Mouse (Mus musculus): ENCODE data around the gene Uimc1. TPM values are rescaled to one million over a fixed set of nuclear protein-coding genes. Genes with fewer than 3 reads are reported as not detected.

Uimc1 gene
- polyA plus RNA-seq, 1 experiment from 2014 or later: 35.1 TPM

DNA sequence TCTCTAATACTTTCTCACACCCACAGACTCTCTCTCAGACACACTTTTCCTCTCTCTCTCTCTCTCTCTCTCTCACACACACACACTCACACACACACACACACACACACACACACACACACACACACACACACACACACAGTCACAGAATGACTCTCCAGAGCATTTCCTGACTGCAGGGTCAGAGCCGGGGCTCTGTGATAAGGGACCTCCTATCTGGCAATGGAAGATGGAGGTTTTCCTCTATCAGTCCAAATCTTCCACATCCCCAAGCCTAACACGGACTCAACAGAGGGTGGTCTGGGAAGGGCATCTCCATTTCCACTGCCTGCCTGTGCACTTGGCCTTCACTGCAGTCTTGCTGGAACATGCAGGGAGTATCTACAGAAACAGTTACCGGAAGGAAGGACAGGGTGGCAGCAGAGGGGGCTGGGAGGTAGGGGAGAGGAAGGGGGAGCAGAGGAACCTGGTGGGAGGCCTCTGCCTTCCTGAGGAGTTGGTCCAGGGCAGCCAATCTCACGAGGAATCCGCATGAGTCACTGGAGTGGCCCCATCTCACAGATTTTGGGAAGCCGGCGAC is 111.8 kb downstream of the Uimc1 start:
- no peaks in the 10 kb centered on the region for H3K9me3 ChIP-seq (replicated peaks; ENCODE audit: control insufficient read depth, low read length)
- no peaks in the 10 kb centered on the region; the same call in 1 of the 2 replicates for H3K4me1 ChIP-seq (ENCODE audit: control insufficient read depth, insufficient read depth, low read length)
- H3K27ac ChIP-seq (replicated peaks; ENCODE audit: low read depth, low read length): no peak overlapping the region
- no peak overlapping the region for H3K4me3 ChIP-seq (ENCODE audit: low read depth, low read length)
- WGBS: 48% methylated on average over 7 of the region's 7 CpGs
- ATAC-seq (replicated peaks; ENCODE audit: insufficient number of reproducible peaks, low FRiP score, low TSS enrichment, low read depth): no peak
- H3K36me3 ChIP-seq (replicated peaks; ENCODE audit: control insufficient read depth, insufficient read depth, low read depth, low read length): no peaks in the 10 kb centered on the region
- H3K4me2 ChIP-seq (ENCODE audit: low read depth, low read length): no peak overlapping the region
- no peaks in the 10 kb centered on the region for H3K27me3 ChIP-seq (ENCODE audit: control insufficient read depth, insufficient read depth, low read length)
- no peak overlapping the region for H3K9ac ChIP-seq (replicated peaks; ENCODE audit: low read length)
- DNase-seq (ENCODE audit: low spot score): no peak

DNA sequence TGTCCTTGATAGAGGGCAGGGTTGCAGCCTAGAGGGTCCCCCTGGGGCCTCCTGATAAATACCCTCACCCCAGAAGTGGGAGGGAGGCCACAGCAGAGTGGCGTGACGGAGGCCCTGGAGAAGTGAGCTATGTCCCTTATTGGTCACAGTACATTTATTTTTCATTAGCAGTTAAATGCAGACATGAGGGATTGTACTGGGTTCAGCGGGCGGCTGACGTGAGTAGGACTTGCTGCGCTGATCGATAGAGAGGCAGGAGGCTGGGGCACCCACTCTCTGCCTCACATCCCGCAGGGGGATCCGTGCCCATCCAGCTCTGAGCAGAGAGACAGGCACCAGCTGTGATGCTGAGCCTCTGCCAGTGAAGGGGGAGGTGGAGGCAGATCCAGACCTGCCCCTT is 112.7 kb downstream of the Uimc1 start:
- Histone ChIP-seq H3K4me2 (ENCODE audit: low read depth, low read length) (no peak overlapping the region), H3K27ac (replicated peaks; ENCODE audit: low read depth, low read length) (no peak overlapping the region), H3K27me3 (ENCODE audit: control insufficient read depth, insufficient read depth, low read length) (no peaks in the 10 kb centered on the region), H3K4me1 (ENCODE audit: control insufficient read depth, insufficient read depth, low read length) (no peaks in the 10 kb centered on the region; the same call in 1 of the 2 replicates), H3K4me3 (ENCODE audit: low read depth, low read length) (no peak overlapping the region), H3K9me3 (replicated peaks; ENCODE audit: control insufficient read depth, low read length) (no peaks in the 10 kb centered on the region), H3K36me3 (replicated peaks; ENCODE audit: control insufficient read depth, insufficient read depth, low read depth, low read length) (no peaks in the 10 kb centered on the region), H3K9ac (replicated peaks; ENCODE audit: low read length) (no peak overlapping the region)
- DNase-seq (ENCODE audit: low spot score) (no peak), ATAC-seq (replicated peaks; ENCODE audit: insufficient number of reproducible peaks, low FRiP score, low TSS enrichment, low read depth) (no peak)
- 79% methylated on average over 9 of the region's 9 CpGs for WGBS

GRCm38 (mm10) chr13:54983614-54984013 is 116.5 kb downstream of the Uimc1 start:
- H3K4me3 ChIP-seq (ENCODE audit: low read depth, low read length): no peak overlapping the region
- H3K4me1 ChIP-seq (ENCODE audit: control insufficient read depth, insufficient read depth, low read length): no peaks in the 10 kb centered on the region; the same call in 1 of the 2 replicates
- DNase-seq (ENCODE audit: low spot score) (peak; percentile 25), ATAC-seq (replicated peaks; ENCODE audit: insufficient number of reproducible peaks, low FRiP score, low TSS enrichment, low read depth) (no peak)
- no peaks in the 10 kb centered on the region for H3K36me3 ChIP-seq (replicated peaks; ENCODE audit: control insufficient read depth, insufficient read depth, low read depth, low read length)
- H3K4me2 ChIP-seq (ENCODE audit: low read depth, low read length): no peak overlapping the region
- no peaks in the 10 kb centered on the region; the same call in 1 of the 2 replicates for H3K27me3 ChIP-seq (ENCODE audit: control insufficient read depth, insufficient read depth, low read length)
- no peak overlapping the region for H3K9ac ChIP-seq (replicated peaks; ENCODE audit: low read length)
- H3K9me3 ChIP-seq (replicated peaks; ENCODE audit: control insufficient read depth, low read length): no peaks in the 10 kb centered on the region
- H3K27ac ChIP-seq (replicated peaks; ENCODE audit: low read depth, low read length): no peak overlapping the region
- WGBS: 66% methylated on average over 2 of the region's 2 CpGs

GRCm38 (mm10) chr13:54983001-54983400 is 117.1 kb downstream of the Uimc1 start:
- H3K27me3 ChIP-seq (ENCODE audit: control insufficient read depth, insufficient read depth, low read length): no peaks in the 10 kb centered on the region; the same call in 1 of the 2 replicates
- DNase-seq (ENCODE audit: low spot score) (no peak), ATAC-seq (replicated peaks; ENCODE audit: insufficient number of reproducible peaks, low FRiP score, low TSS enrichment, low read depth) (no peak)
- 83% methylated on average over 8 of the region's 8 CpGs for WGBS
- H3K4me3 ChIP-seq (ENCODE audit: low read depth, low read length): no peak overlapping the region
- H3K4me2 ChIP-seq (ENCODE audit: low read depth, low read length): no peak overlapping the region
- H3K36me3 ChIP-seq (replicated peaks; ENCODE audit: control insufficient read depth, insufficient read depth, low read depth, low read length): no peaks in the 10 kb centered on the region
- no peaks in the 10 kb centered on the region for H3K9me3 ChIP-seq (replicated peaks; ENCODE audit: control insufficient read depth, low read length)
- no peak overlapping the region for H3K27ac ChIP-seq (replicated peaks; ENCODE audit: low read depth, low read length)
- H3K4me1 ChIP-seq (ENCODE audit: control insufficient read depth, insufficient read depth, low read length): no peaks in the 10 kb centered on the region
- no peak overlapping the region for H3K9ac ChIP-seq (replicated peaks; ENCODE audit: low read length)

DNA sequence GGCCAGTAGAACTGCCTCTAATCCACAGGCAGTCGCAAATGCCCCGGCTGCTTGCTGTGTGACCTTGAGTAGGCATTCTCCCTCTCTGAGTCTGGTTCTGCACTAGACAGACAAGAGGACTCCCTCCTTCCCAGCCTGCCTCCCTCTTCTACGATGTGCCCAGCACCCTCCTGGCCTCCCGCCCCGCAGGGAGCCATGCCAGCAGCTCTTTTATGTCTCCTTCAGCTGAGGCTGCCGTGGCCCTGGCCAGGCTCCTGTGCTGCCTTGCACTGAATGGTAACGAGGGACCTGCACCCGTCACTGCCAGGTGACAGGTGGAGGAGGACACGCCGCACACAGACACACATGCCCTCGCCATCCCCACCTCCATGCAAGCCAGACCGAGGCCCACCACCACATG is 119.1 kb downstream of the Uimc1 start:
- WGBS: 70% methylated on average over 12 of the region's 12 CpGs
- DNase-seq (ENCODE audit: low spot score): no peak
- ATAC-seq (replicated peaks; ENCODE audit: insufficient number of reproducible peaks, low FRiP score, low TSS enrichment, low read depth): no peak
- Histone ChIP-seq H3K4me2 (ENCODE audit: low read depth, low read length) (no peak overlapping the region), H3K4me1 (ENCODE audit: control insufficient read depth, insufficient read depth, low read length) (no peaks in the 10 kb centered on the region), H3K9ac (replicated peaks; ENCODE audit: low read length) (no peak overlapping the region), H3K4me3 (ENCODE audit: low read depth, low read length) (no peak overlapping the region), H3K27ac (replicated peaks; ENCODE audit: low read depth, low read length) (no peak overlapping the region), H3K36me3 (replicated peaks; ENCODE audit: control insufficient read depth, insufficient read depth, low read depth, low read length) (no peaks in the 10 kb centered on the region), H3K27me3 (ENCODE audit: control insufficient read depth, insufficient read depth, low read length) (no peaks in the 10 kb centered on the region; the same call in 1 of the 2 replicates), H3K9me3 (replicated peaks; ENCODE audit: control insufficient read depth, low read length) (no peaks in the 10 kb centered on the region)

DNA sequence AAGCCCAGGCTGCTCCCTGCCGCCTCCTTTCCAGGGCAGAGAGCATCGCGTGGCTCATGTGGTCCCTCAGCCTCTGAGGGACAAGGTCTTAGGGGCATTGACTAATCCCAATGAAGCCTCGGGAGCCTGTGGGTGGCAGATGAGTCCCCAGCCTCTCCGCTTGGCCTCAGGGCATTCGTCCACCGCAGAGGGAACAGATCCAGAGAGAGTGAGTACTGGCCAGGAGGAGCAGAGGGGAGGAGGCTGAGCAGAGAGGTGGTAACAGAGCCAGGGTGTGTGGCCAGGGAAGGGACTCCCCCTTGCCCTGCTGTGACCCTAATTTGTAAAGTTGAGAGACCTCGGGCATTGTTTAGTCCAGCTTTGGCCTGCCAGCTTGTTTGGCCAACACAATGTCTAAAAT is 121.3 kb downstream of the Uimc1 start:
- H3K4me2 ChIP-seq (ENCODE audit: low read depth, low read length): no peak overlapping the region
- H3K4me1 ChIP-seq (ENCODE audit: control insufficient read depth, insufficient read depth, low read length): no peaks in the 10 kb centered on the region
- no peak for ATAC-seq (replicated peaks; ENCODE audit: insufficient number of reproducible peaks, low FRiP score, low TSS enrichment, low read depth)
- DNase-seq (ENCODE audit: low spot score): no peak
- no peak overlapping the region for H3K4me3 ChIP-seq (ENCODE audit: low read depth, low read length)
- H3K9ac ChIP-seq (replicated peaks; ENCODE audit: low read length): no peak overlapping the region
- no peaks in the 10 kb centered on the region for H3K36me3 ChIP-seq (replicated peaks; ENCODE audit: control insufficient read depth, insufficient read depth, low read depth, low read length)
- H3K27ac ChIP-seq (replicated peaks; ENCODE audit: low read depth, low read length): no peak overlapping the region
- WGBS: 29% methylated on average over 8 of the region's 8 CpGs
- H3K27me3 ChIP-seq (ENCODE audit: control insufficient read depth, insufficient read depth, low read length): no peaks in the 10 kb centered on the region; the same call in 1 of the 2 replicates
- H3K9me3 ChIP-seq (replicated peaks; ENCODE audit: control insufficient read depth, low read length): no peaks in the 10 kb centered on the region

Other genes with a start within 250 kb of the Uimc1 start
- gene Unc5a, start 150.9 kb downstream of the Uimc1 start, polyA plus RNA-seq (2014; fragmentation: Nextera tagmentation; extraction: Ambion mirVana): 1.0 and 1.5 TPM in 2 replicates
- gene Hk3, start 78.9 kb downstream of the Uimc1 start, polyA plus RNA-seq (2014; fragmentation: Nextera tagmentation; extraction: Ambion mirVana): 0.22 and 0.47 TPM in 2 replicates
- 19.0 and 19.6 TPM in 2 replicates for gene Zfp346, start 5.0 kb upstream of the Uimc1 start, polyA plus RNA-seq (2014; fragmentation: Nextera tagmentation; extraction: Ambion mirVana)
- gene Gm17617, start 33.2 kb upstream of the Uimc1 start, polyA plus RNA-seq (2014; fragmentation: Nextera tagmentation; extraction: Ambion mirVana): not detected in 2 replicates
- 1.4 and 1.6 TPM in 2 replicates for gene Fgfr4, start 52.3 kb upstream of the Uimc1 start, polyA plus RNA-seq (2014; fragmentation: Nextera tagmentation; extraction: Ambion mirVana)
- gene Nsd1, start 109.5 kb upstream of the Uimc1 start, polyA plus RNA-seq (2014; fragmentation: Nextera tagmentation; extraction: Ambion mirVana): 62.3 and 67.4 TPM in 2 replicates
- 405 and 441 TPM in 2 replicates for gene Prelid1, start 220.2 kb upstream of the Uimc1 start, polyA plus RNA-seq (2014; fragmentation: Nextera tagmentation; extraction: Ambion mirVana)
- gene Rab24, start 221.6 kb upstream of the Uimc1 start, polyA plus RNA-seq (2014; fragmentation: Nextera tagmentation; extraction: Ambion mirVana): 84.8 and 104 TPM in 2 replicates
- 24.1 and 27.1 TPM in 2 replicates for gene Mxd3, start 229.5 kb upstream of the Uimc1 start, polyA plus RNA-seq (2014; fragmentation: Nextera tagmentation; extraction: Ambion mirVana)